Mouse (Mus musculus) heart, adult 2 months (tissue): ENCODE measurements around the gene Adamts12. TPM values are rescaled to one million over a fixed set of nuclear protein-coding genes. Genes with fewer than 3 reads are reported as not detected.
A peak's percentile ranks its signal among the peaks of the same experiment; 100 is the strongest.

Experiments
- DNase-seq, 2 experiments: peaks; one replicate each; pipeline ENCODE4 v3.0.0; 2021
- H3K27ac ChIP-seq: fragments of 200-600 bp; 2 replicates; pipeline ENCODE4 v1.8.1; 2022
- H3K27me3 ChIP-seq: fragments of 200-500 bp; 2 replicates; pipeline ENCODE4 v1.6.1; 2012; ENCODE audit warnings: mild to moderate bottlenecking, low read length, inconsistent platforms, mixed read lengths; ENCODE audit not compliant: control insufficient read depth, insufficient read depth
- H3K36me3 ChIP-seq: fragments of 200-500 bp; 2 replicates; pipeline ENCODE4 v1.6.1; 2012; ENCODE audit warnings: low read length, inconsistent platforms; ENCODE audit not compliant: control insufficient read depth, insufficient read depth
- H3K4me1 ChIP-seq: fragments of 200-500 bp; 2 replicates; pipeline ENCODE4 v1.6.1; 2011; ENCODE audit warnings: low read length; ENCODE audit not compliant: control insufficient read depth, insufficient read depth
- H3K4me3 ChIP-seq: fragments of 200-600 bp; 2 replicates; pipeline ENCODE4 v1.8.1; 2022
- H3K79me2 ChIP-seq: fragments of 200-500 bp; replicated peaks from 2 replicates; pipeline ENCODE4 v1.6.1; 2012; ENCODE audit warnings: mild to moderate bottlenecking, inconsistent platforms, low read length, moderate library complexity, mixed read lengths; ENCODE audit not compliant: control insufficient read depth, insufficient read depth
- H3K9ac ChIP-seq: fragments of 200-500 bp; 2 replicates; pipeline ENCODE4 v1.6.1; 2012; ENCODE audit warnings: low read depth, mild to moderate bottlenecking, control low read depth, inconsistent platforms, low read length, mixed read lengths
- CTCF ChIP-seq: fragments of 200-600 bp; IDR thresholded peaks from 2 replicates; pipeline ENCODE4 v1.8.1; 2022; ENCODE audit warnings: antibody characterized with exemption, mild to moderate bottlenecking, moderate library complexity
- EP300 ChIP-seq: fragments of 200-500 bp; IDR thresholded peaks from 2 replicates; pipeline ENCODE4 v1.6.1; 2011; ENCODE audit warnings: low read depth, low read length, control low read depth; ENCODE audit not compliant: insufficient read depth
- POLR2A ChIP-seq: fragments of 200-500 bp; IDR thresholded peaks from 2 replicates; pipeline ENCODE4 v1.6.1; 2011; ENCODE audit warnings: mild to moderate bottlenecking, low read depth, low read length, control low read depth; ENCODE audit not compliant: insufficient read depth
- WGBS: fragments of 180-500 bp; shearing (Covaris S2); methylation state at CpG from one replicate; pipeline ENCODE4 v1.1.7; 2018; 5-methylcytosine and 5-hydroxymethylcytosine counted together
- intact Hi-C: fragments of 180-260 bp; cut with DNase I; formaldehyde crosslinking; loops from one replicate; pipeline ENCODE4 v1.15.1; 2025
- polyA plus RNA-seq: library from polyadenylated mRNA; depleted of rRNA; stranded (reverse); fragments of >200 nt; gene quantifications from 2 replicates; pipeline ENCODE4 v1.2.3, GENCODE M21; 2012
- total RNA-seq, 2 experiments: library from RNA; stranded (reverse); gene quantifications; 2 replicates each; pipeline ENCODE4 v1.2.3; 2021

Gene Adamts12
- total and polyA plus RNA-seq, 3 experiments, result 0.64 to 2.7 (median 1.3) TPM

GRCm38 (mm10) chr15:11100917-11101316 lies 36.3 kb downstream of the Adamts12 start:
- Histone ChIP-seq H3K9ac (no peak overlapping the region), H3K79me2 (no peaks in the 10 kb centered on the region), H3K4me3 (no peak overlapping the region), H3K27ac (no peak overlapping the region), H3K4me1 (no peaks in the 10 kb centered on the region), H3K36me3 (no peaks in the 10 kb centered on the region), H3K27me3 (no peaks in the 10 kb centered on the region)
- WGBS, result 78% methylated on average over 4 of the region's 4 CpGs
- TF ChIP-seq POLR2A (no peak), CTCF (no peak), EP300 (no peak)
- no peak for DNase-seq
- intact Hi-C loops, result no loop called here

- Histone ChIP-seq H3K27ac (no peak overlapping the region), H3K79me2 (no peaks in the 10 kb centered on the region), H3K4me3 (no peak overlapping the region), H3K4me1 (no peaks in the 10 kb centered on the region), H3K36me3 (no peaks in the 10 kb centered on the region), H3K9ac (no peak overlapping the region), H3K27me3 (no peaks in the 10 kb centered on the region)
- intact Hi-C loops, result no loop called here
- TF ChIP-seq POLR2A, result no peak
- no peak for TF ChIP-seq EP300
- TF ChIP-seq CTCF, result no peak
- DNase-seq, result no peak
- 68% methylated on average over 2 of the region's 2 CpGs for WGBS
Observed at GRCm38 (mm10) chr15:11105101-11105500, 40.5 kb downstream of the Adamts12 start.

GRCm38 (mm10) chr15:11107376-11107775 lies 42.8 kb downstream of the Adamts12 start:
- no peaks in the 10 kb centered on the region for H3K27me3 ChIP-seq
- peak in 1 of 2 experiments; percentile 18 for DNase-seq
- 53% methylated on average over 5 of the region's 5 CpGs for WGBS
- H3K9ac ChIP-seq, result no peak overlapping the region
- no peaks in the 10 kb centered on the region for H3K36me3 ChIP-seq
- H3K4me3 ChIP-seq, result no peak overlapping the region
- H3K27ac ChIP-seq, result no peak overlapping the region
- TF ChIP-seq CTCF, result no peak
- TF ChIP-seq POLR2A, result no peak
- TF ChIP-seq EP300, result no peak
- H3K4me1 ChIP-seq, result no peaks in the 10 kb centered on the region
- intact Hi-C loops, result no loop called here
- H3K79me2 ChIP-seq, result no peaks in the 10 kb centered on the region

DNA sequence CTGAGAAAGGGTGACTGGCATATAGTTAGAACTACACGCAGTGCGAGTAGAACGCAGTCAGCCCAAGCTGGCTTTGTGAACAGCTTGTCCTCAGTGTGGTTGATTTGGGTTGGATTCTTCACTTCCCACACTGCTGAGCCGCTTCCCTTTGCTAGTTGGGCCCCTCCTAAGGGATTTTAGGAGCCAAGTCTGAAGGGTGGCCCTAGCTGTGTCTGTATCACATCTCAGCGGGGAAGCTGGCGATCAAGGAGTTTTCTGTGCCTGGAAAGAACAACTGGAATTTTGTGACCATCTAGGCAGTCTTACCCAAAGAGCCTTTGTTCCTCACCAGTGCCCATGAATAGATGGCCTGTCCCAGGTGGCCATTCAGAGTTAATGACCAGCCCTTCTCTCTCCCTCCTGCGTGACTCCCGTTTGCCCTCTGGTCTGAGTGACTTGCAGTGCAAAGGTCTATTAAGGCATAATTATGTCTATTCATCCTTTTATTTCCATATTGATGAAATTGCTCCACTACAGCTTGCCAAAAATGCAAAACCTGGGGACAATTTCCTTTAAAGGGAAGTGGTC lies 50.1 kb downstream of the Adamts12 start:
- intact Hi-C loops, result no loop called here
- H3K27me3 ChIP-seq, result no peaks in the 10 kb centered on the region
- no peak overlapping the region for H3K27ac ChIP-seq
- H3K4me1 ChIP-seq, result peaks cover 1% of the 10 kb centered on the region
- 67% methylated on average over 8 of the region's 8 CpGs for WGBS
- no peak overlapping the region for H3K4me3 ChIP-seq
- TF ChIP-seq CTCF, result no peak
- TF ChIP-seq POLR2A, result no peak
- no peaks in the 10 kb centered on the region for H3K79me2 ChIP-seq
- H3K36me3 ChIP-seq, result no peaks in the 10 kb centered on the region
- no peak overlapping the region for H3K9ac ChIP-seq
- DNase-seq, result peak in 1 of 2 experiments; percentile 16

GRCm38 (mm10) chr15:11116303-11116702 lies 51.7 kb downstream of the Adamts12 start:
- H3K27me3 ChIP-seq, result no peaks in the 10 kb centered on the region
- no peaks in the 10 kb centered on the region for H3K79me2 ChIP-seq
- peaks cover 1% of the 10 kb centered on the region for H3K4me1 ChIP-seq
- WGBS, result 42% methylated on average over 2 of the region's 2 CpGs
- H3K27ac ChIP-seq, result peak overlapping the region; percentile 47
- no peaks in the 10 kb centered on the region for H3K36me3 ChIP-seq
- no peak overlapping the region for H3K4me3 ChIP-seq
- DNase-seq, result peak; percentile 63 to 82
- TF ChIP-seq EP300, result no peak
- no peak for TF ChIP-seq POLR2A
- TF ChIP-seq CTCF, result no peak
- H3K9ac ChIP-seq, result no peak overlapping the region
- intact Hi-C loops, result loop anchor here (2.0 kb wide), 1 partner anchor 52 kb away; the partner anchor contains the start of gene Adamts12

GRCm38 (mm10) chr15:11116853-11117252 lies 52.3 kb downstream of the Adamts12 start:
- WGBS, result 24% methylated on average over 3 of the region's 3 CpGs
- H3K4me1 ChIP-seq, result peaks cover 1% of the 10 kb centered on the region
- no peak overlapping the region for H3K9ac ChIP-seq
- no peaks in the 10 kb centered on the region for H3K36me3 ChIP-seq
- H3K27me3 ChIP-seq, result no peaks in the 10 kb centered on the region
- DNase-seq, result no peak
- no peak for TF ChIP-seq CTCF
- TF ChIP-seq EP300, result no peak
- intact Hi-C loops, result loop anchor here (2.0 kb wide), 1 partner anchor 52 kb away; the partner anchor contains the start of gene Adamts12
- H3K79me2 ChIP-seq, result no peaks in the 10 kb centered on the region
- no peak overlapping the region for H3K4me3 ChIP-seq
- H3K27ac ChIP-seq, result peak overlapping the region; percentile 47
